Mouse (Mus musculus) lung, embryonic 14.5 days (tissue): ENCODE measurements around the gene Ntm. TPM values are rescaled to one million over a fixed set of nuclear protein-coding genes. Genes with fewer than 3 reads are reported as not detected.
A peak's percentile ranks its signal among the peaks of the same experiment; 100 is the strongest.

Experiments
- ATAC-seq: fragments of 200-750 bp; cut with Nextera tagmentation; 2 replicates; pipeline ENCODE4 v1.8.0; 2017; ENCODE audit warnings: mild to moderate bottlenecking, moderate TSS enrichment, moderate library complexity; ENCODE audit not compliant: insufficient read depth
- DNase-seq: peaks from one replicate; pipeline ENCODE4 v3.0.0-alpha.2; 2015
- H3K27ac ChIP-seq: fragments of 300-500 bp; sonication (generic); 2 replicates; pipeline ENCODE4 v1.5.1; 2014; ENCODE audit warnings: low read depth, mild to moderate bottlenecking, moderate library complexity
- H3K27me3 ChIP-seq: fragments of 300-500 bp; sonication (generic); 2 replicates; pipeline ENCODE4 v1.6.1; 2014; ENCODE audit warnings: low read length, control low read depth; ENCODE audit not compliant: insufficient read depth
- H3K36me3 ChIP-seq: fragments of 300-500 bp; sonication (generic); 2 replicates; pipeline ENCODE4 v1.6.1; 2014; ENCODE audit warnings: control low read depth; ENCODE audit not compliant: insufficient read depth
- H3K4me1 ChIP-seq: fragments of 300-500 bp; sonication (generic); 2 replicates; pipeline ENCODE4 v1.6.1; 2014; ENCODE audit warnings: antibody characterized with exemption, control low read depth; ENCODE audit not compliant: insufficient read depth
- H3K4me2 ChIP-seq: fragments of 300-500 bp; sonication (generic); 2 replicates; pipeline ENCODE4 v1.6.1; 2014; ENCODE audit warnings: mild to moderate bottlenecking
- H3K4me3 ChIP-seq: fragments of 300-500 bp; sonication (generic); 2 replicates; pipeline ENCODE4 v1.5.1; 2014; ENCODE audit warnings: low read depth, low read length
- H3K9ac ChIP-seq: fragments of 300-500 bp; sonication (generic); 2 replicates; pipeline ENCODE4 v1.6.1; 2014
- H3K9me3 ChIP-seq: fragments of 300-500 bp; sonication (generic); 2 replicates; pipeline ENCODE4 v1.6.1; 2016; ENCODE audit warnings: low read depth, low read length, control low read depth
- CTCF ChIP-seq: IDR thresholded peaks from 2 replicates; pipeline ENCODE4 v1.5.1; 2016; ENCODE audit warnings: antibody characterized with exemption, low read depth
- WGBS: fragments of 180-500 bp; shearing (Covaris S2); extraction: QIAGEN DNeasy Blood & Tissue Kit; methylation state at CpG from one replicate; pipeline ENCODE4 v1.1.7; 2014; 5-methylcytosine and 5-hydroxymethylcytosine counted together
- polyA plus RNA-seq: library from polyadenylated mRNA; unstranded; fragments of >200 nt; fragmentation: Nextera tagmentation; extraction: Ambion mirVana; gene quantifications from 2 replicates; pipeline ENCODE4 v1.2.1, GENCODE M21; 2014

Gene Ntm
- 22.0 and 22.1 TPM in 2 replicates for polyA plus RNA-seq

DNA sequence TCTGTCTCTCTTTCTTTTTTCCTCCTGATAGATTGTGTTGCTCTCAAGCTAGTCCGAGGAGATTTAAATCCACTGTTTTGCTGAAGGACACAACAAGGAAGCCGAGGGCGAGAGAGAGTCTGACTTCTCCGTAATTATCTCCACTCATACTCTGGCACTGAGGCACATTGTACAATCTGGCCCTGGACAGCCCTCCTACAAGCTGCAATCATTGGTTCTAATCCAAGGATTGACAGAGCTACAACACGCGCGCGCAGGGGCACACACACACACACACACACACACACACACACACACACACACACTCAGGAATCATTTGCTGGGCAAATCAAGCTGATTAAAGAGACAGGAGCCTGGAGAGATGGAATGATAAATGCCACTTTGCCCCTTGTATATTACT, at the start of gene Ntm:
Gene Ntm (minus strand): TSS at position 164 of the 400 bp plus-strand sequence.
- H3K4me3 ChIP-seq = peak within 1 kb of the TSS; percentile 28
- peaks cover 36% of the 10 kb centered on the region for H3K27me3 ChIP-seq
- no peak within 1 kb of the TSS for H3K9ac ChIP-seq
- no peaks in the 10 kb centered on the region for H3K4me1 ChIP-seq
- TF ChIP-seq CTCF = no peak
- DNase-seq (peak; percentile 35), ATAC-seq (no peak)
- no peak within 1 kb of the TSS for H3K27ac ChIP-seq
- H3K4me2 ChIP-seq = peak within 1 kb of the TSS; percentile 61
- H3K9me3 ChIP-seq = no peaks in the 10 kb centered on the region
- WGBS = 21% methylated on average over 8 of the region's 8 CpGs
- H3K36me3 ChIP-seq = no peaks in the 10 kb centered on the region

- Histone ChIP-seq H3K4me1 (no peaks in the 10 kb centered on the region), H3K27me3 (no peaks in the 10 kb centered on the region), H3K9me3 (no peaks in the 10 kb centered on the region), H3K27ac (no peak overlapping the region), H3K4me3 (no peak overlapping the region), H3K9ac (no peak overlapping the region), H3K4me2 (no peak overlapping the region), H3K36me3 (no peaks in the 10 kb centered on the region)
- ATAC-seq = no peak
- 63% methylated on average over 8 of the region's 8 CpGs for WGBS
- no peak for TF ChIP-seq CTCF
- DNase-seq = no peak
Measured at GRCm38 (mm10) chr9:30005701-30006100, 42.8 kb upstream of the Ntm start.

GRCm38 (mm10) chr9:30003612-30004011, 40.7 kb upstream of the Ntm start:
- DNase-seq (peak; percentile 89), ATAC-seq (peak; percentile 78; the same call in 1 of the 2 replicates)
- Histone ChIP-seq H3K27ac (no peak overlapping the region), H3K36me3 (no peaks in the 10 kb centered on the region), H3K9ac (no peak overlapping the region), H3K9me3 (no peaks in the 10 kb centered on the region), H3K4me3 (no peak overlapping the region), H3K27me3 (no peaks in the 10 kb centered on the region), H3K4me2 (no peak overlapping the region), H3K4me1 (no peaks in the 10 kb centered on the region)
- peak; percentile 87 for TF ChIP-seq CTCF
- 35% methylated on average over 3 of the region's 3 CpGs for WGBS

DNA sequence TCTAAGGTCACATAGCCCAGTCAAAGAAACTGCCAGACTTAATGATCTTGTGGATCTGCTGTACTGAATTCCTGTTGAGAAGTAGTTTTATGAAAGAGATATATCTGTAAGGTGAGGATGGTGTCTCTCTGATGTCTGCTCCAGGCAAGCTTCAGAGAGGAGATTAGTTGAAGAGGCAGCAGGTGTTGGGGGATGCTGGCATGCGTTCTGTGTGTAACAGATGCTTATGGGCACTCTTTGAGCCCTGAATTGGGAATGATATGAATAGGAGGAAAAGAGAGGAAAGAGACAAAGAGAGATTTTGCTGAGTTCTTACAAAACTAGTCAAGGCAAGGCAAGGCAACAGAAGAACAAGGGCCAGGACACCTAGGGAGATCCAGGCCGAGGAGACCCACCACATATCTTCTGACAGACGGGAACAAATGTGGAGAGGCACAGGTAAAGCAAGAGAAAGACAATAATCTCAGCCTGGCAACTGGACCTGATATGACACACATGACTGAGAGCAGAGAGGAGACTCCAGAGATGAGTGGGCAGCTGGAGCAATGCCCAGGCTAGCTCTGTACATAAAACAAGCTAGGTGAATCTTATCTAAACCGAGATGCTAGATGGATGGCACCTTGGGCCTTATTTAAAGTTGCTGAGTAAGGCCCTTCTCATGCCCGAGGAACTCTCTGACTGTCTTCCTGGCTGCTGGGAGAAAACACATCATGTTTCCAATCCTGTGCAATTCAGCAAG, 18.4 kb upstream of the Ntm start:
- Histone ChIP-seq H3K4me1 (no peaks in the 10 kb centered on the region), H3K27me3 (no peaks in the 10 kb centered on the region), H3K9me3 (no peaks in the 10 kb centered on the region), H3K4me2 (no peak overlapping the region), H3K4me3 (no peak overlapping the region), H3K9ac (no peak overlapping the region), H3K27ac (no peak overlapping the region), H3K36me3 (no peaks in the 10 kb centered on the region)
- ATAC-seq (no peak), DNase-seq (no peak)
- no peak for TF ChIP-seq CTCF
- 69% methylated on average over 5 of the region's 5 CpGs for WGBS

DNA sequence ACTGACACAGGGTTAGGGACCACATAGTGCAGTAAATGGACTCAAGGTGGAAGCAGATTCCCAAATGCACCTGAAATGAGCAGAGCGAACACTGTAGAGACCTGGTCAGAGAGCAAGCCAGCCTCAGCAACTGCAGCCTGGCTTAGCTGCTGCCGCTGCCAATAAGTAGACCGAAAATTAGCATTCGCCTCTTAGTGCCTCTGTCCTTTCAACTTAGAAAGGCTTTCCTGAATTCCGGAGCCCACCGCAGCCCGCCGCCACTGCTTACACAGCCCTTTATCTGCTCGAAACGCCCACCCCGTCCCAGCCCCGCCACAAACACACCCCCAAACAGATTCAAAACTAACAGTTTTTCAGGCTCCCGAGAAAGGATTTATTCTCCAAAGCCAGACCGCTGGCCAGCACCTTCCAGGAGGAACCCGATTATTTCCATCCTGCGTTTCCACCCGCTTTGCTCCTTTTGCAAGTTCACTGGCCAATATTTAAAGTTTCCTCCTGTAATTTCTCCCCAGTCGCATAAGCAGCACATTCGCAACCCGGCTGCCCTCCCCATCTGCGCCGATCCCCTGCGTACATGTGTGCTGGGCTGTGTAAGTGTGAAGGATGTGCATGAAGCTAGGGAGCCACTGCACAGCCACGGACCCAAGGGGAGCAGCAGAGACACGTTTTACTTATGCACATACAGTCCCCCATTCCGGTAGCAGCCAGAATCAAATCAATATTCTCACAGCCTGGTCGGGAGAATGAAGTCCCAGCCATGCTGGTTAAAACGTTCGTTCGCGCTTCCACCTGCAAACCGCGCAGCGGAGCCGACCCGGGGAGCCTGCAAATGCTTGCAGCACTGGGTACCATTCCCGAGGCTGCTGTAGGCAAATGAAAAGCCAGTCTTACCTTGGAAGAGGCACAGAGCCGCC, 730 bp downstream of the Ntm start:
- peak overlapping the region; percentile 61 for H3K4me2 ChIP-seq
- H3K36me3 ChIP-seq = no peaks in the 10 kb centered on the region
- WGBS = 1% methylated on average over 38 of the region's 38 CpGs
- no peak overlapping the region for H3K27ac ChIP-seq
- peak overlapping the region; percentile 28 for H3K4me3 ChIP-seq
- H3K9ac ChIP-seq = no peak overlapping the region
- H3K27me3 ChIP-seq = peaks cover 36% of the 10 kb centered on the region
- DNase-seq (peak; percentile 23), ATAC-seq (no peak)
- no peak for TF ChIP-seq CTCF
- H3K9me3 ChIP-seq = no peaks in the 10 kb centered on the region
- no peaks in the 10 kb centered on the region for H3K4me1 ChIP-seq

GRCm38 (mm10) chr9:29961512-29961911, 1.4 kb downstream of the Ntm start:
- Histone ChIP-seq H3K4me2 (peak overlapping the region; percentile 61; the same call in 1 of the 2 replicates), H3K4me1 (no peaks in the 10 kb centered on the region), H3K9ac (no peak overlapping the region), H3K27me3 (peaks cover 36% of the 10 kb centered on the region), H3K9me3 (no peaks in the 10 kb centered on the region), H3K4me3 (0 out of 2 replicates have a peak overlapping the region, but pooled peaks have one; percentile 28), H3K36me3 (no peaks in the 10 kb centered on the region), H3K27ac (no peak overlapping the region)
- ATAC-seq = no peak
- TF ChIP-seq CTCF = no peak
- WGBS = 46% methylated on average over 2 of the region's 2 CpGs
- DNase-seq = no peak

- DNase-seq = no peak
- ATAC-seq = no peak
- peaks cover 36% of the 10 kb centered on the region for H3K27me3 ChIP-seq
- no peak overlapping the region for H3K9ac ChIP-seq
- H3K36me3 ChIP-seq = no peaks in the 10 kb centered on the region
- no peak overlapping the region for H3K4me2 ChIP-seq
- H3K4me1 ChIP-seq = no peaks in the 10 kb centered on the region
- H3K4me3 ChIP-seq = no peak overlapping the region
- no peaks in the 10 kb centered on the region for H3K9me3 ChIP-seq
- 72% methylated on average over 5 of the region's 5 CpGs for WGBS
- no peak overlapping the region for H3K27ac ChIP-seq
- no peak for TF ChIP-seq CTCF
Measured at GRCm38 (mm10) chr9:29960741-29961140, 2.2 kb downstream of the Ntm start.
